Mouse (Mus musculus) megakaryocyte, embryonic 14.5 days (primary cell): ENCODE results near the gene Jaml. TPM values are rescaled to one million over a fixed set of nuclear protein-coding genes. Genes with fewer than 3 reads are reported as not detected.
A peak's percentile ranks its signal among the peaks of the same experiment; 100 is the strongest.

ENCODE experiments used
- H3K27me3 ChIP-seq: replicated peaks from 2 replicates; pipeline ENCODE3; 2012; ENCODE audit warnings: inconsistent platforms
- H3K36me3 ChIP-seq: replicated peaks from 2 replicates; pipeline ENCODE3; 2012; ENCODE audit warnings: low read length, inconsistent platforms, mixed read lengths
- H3K4me1 ChIP-seq: 2 replicates; pipeline ENCODE4 v1.6.1; 2012; ENCODE audit warnings: inconsistent platforms
- H3K4me3 ChIP-seq: replicated peaks from 2 replicates; pipeline ENCODE3; 2012; ENCODE audit warnings: moderate library complexity, mild to moderate bottlenecking, inconsistent platforms
- H3K9me3 ChIP-seq: 2 replicates; pipeline ENCODE4 v1.6.1; 2012; ENCODE audit warnings: inconsistent platforms
- FLI1 ChIP-seq: IDR thresholded peaks from 2 replicates; pipeline ENCODE4 v1.6.1; 2012; ENCODE audit warnings: low read length, inconsistent platforms, mixed read lengths
- GATA1 ChIP-seq: IDR thresholded peaks from 3 replicates; pipeline ENCODE4 v1.6.1; 2012; ENCODE audit warnings: mixed read lengths, low read length, inconsistent platforms, borderline replicate concordance
- polyA plus RNA-seq: library from polyadenylated mRNA; stranded (reverse); fragments of >175 nt; gene quantifications from 2 replicates; pipeline ENCODE4 v1.2.3, GENCODE M21; 2012; ENCODE audit warnings: low replicate concordance; ENCODE audit not compliant: insufficient read depth

Gene Jaml
- polyA plus RNA-seq, 1 experiment = 0.40 TPM

DNA sequence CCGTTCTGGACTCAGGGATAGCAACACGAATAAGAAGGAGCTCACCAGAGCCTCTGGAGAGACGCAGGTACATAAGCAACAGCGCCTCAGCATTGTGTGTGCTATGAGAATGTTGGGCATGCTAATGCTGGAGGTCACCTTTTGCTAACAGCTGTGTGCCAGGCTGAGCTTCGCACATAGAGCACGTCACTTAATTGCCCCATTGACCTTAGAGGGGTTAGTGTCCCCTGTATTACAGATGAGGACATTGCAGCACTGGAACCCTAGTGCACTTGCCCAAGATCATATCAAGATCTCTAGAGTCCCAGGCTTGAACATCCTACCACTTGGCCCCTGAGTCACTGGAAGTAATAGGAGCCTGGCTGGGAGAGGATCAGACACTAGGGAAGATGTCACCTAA lies 41.6 kb downstream of the Jaml start:
- Histone ChIP-seq H3K9me3 (no peaks in the 10 kb centered on the region), H3K4me3 (no peak overlapping the region), H3K36me3 (no peaks in the 10 kb centered on the region), H3K27me3 (peaks cover 96% of the 10 kb centered on the region), H3K4me1 (peaks cover 16% of the 10 kb centered on the region; the same call in 1 of the 2 replicates)
- no peak for TF ChIP-seq GATA1
- TF ChIP-seq FLI1 = no peak

- peaks cover 17% of the 10 kb centered on the region for H3K4me1 ChIP-seq
Measured at GRCm38 (mm10) chr9:45121001-45121400, 42.0 kb downstream of the Jaml start.

DNA sequence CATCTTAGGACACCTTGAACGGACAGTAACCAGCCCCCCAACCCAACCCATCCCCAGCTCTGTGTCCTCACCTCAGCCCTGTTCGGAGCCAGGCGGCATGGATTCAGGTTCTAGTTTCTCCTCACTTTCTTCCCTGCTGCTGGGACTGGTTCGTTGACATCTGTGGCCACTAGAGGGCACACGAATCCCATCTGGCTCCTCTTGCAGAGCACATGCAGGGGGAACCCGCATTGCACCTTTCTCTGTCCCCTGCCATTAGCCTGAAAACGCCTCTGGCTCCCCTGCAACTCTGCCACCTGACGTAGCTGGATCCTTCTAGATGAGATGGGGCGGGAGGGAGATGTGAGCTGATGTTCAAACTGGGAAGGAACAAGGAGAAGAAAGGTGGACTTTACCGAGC lies 42.8 kb downstream of the Jaml start:
- Histone ChIP-seq H3K9me3 (no peaks in the 10 kb centered on the region), H3K4me3 (peak overlapping the region; percentile 67), H3K4me1 (peaks cover 25% of the 10 kb centered on the region), H3K27me3 (peaks cover 96% of the 10 kb centered on the region), H3K36me3 (no peaks in the 10 kb centered on the region)
- no peak for TF ChIP-seq GATA1
- TF ChIP-seq FLI1 = no peak

More at GRCm38 (mm10) chr9:45121001-45121400, 42.0 kb downstream of the Jaml start:
- Histone ChIP-seq H3K4me3 (no peak overlapping the region), H3K36me3 (no peaks in the 10 kb centered on the region), H3K9me3 (no peaks in the 10 kb centered on the region), H3K27me3 (peaks cover 96% of the 10 kb centered on the region)
- TF ChIP-seq FLI1 (no peak), GATA1 (no peak)

GRCm38 (mm10) chr9:45122209-45122761 lies 43.3 kb downstream of the Jaml start:
- Histone ChIP-seq H3K9me3 (no peaks in the 10 kb centered on the region), H3K36me3 (no peaks in the 10 kb centered on the region), H3K27me3 (peaks cover 93% of the 10 kb centered on the region), H3K4me1 (peaks cover 28% of the 10 kb centered on the region), H3K4me3 (peak overlapping the region; percentile 67)
- TF ChIP-seq FLI1 = no peak
- TF ChIP-seq GATA1 = no peak

GRCm38 (mm10) chr9:45125211-45125610 lies 46.2 kb downstream of the Jaml start:
- H3K9me3 ChIP-seq = no peaks in the 10 kb centered on the region
- H3K4me1 ChIP-seq = peaks cover 23% of the 10 kb centered on the region
- H3K36me3 ChIP-seq = no peaks in the 10 kb centered on the region
- TF ChIP-seq GATA1 (no peak), FLI1 (no peak)
- H3K4me3 ChIP-seq = no peak overlapping the region
- H3K27me3 ChIP-seq = peaks cover 91% of the 10 kb centered on the region

- H3K4me1 ChIP-seq = peaks cover 18% of the 10 kb centered on the region
- H3K27me3 ChIP-seq = peaks cover 92% of the 10 kb centered on the region
- no peak overlapping the region for H3K4me3 ChIP-seq
- TF ChIP-seq GATA1 (no peak), FLI1 (no peak)
- no peaks in the 10 kb centered on the region for H3K36me3 ChIP-seq
- H3K9me3 ChIP-seq = no peaks in the 10 kb centered on the region
Measured at GRCm38 (mm10) chr9:45126941-45127340, 48.0 kb downstream of the Jaml start.

DNA sequence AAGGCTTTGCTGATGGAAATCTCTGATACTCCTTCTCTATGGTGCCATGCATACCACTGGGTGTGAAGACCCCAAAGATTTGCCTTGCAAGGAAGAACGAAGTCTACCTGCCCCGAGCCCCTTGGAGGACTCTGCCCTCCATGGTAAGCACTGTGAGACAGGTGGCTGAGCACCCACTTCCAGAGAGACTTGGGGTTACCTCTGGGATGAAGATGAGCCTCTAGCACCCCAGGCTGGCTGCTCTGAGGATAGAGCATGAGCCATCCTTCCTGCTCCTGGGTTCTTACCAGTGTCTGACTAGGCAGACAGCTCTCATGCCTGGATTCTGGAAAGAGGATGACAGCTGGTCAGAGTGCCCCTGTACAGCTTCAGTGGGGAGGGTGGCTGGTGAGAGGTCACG lies 51.1 kb downstream of the Jaml start:
- no peaks in the 10 kb centered on the region for H3K9me3 ChIP-seq
- TF ChIP-seq GATA1 (no peak), FLI1 (no peak)
- peaks cover 93% of the 10 kb centered on the region for H3K27me3 ChIP-seq
- H3K36me3 ChIP-seq = no peaks in the 10 kb centered on the region
- no peak overlapping the region for H3K4me3 ChIP-seq
- H3K4me1 ChIP-seq = peaks cover 12% of the 10 kb centered on the region

GRCm38 (mm10) chr9:45133484-45134310 lies 54.7 kb downstream of the Jaml start:
- Histone ChIP-seq H3K9me3 (no peaks in the 10 kb centered on the region), H3K4me3 (no peak overlapping the region), H3K4me1 (peaks cover 8% of the 10 kb centered on the region), H3K36me3 (no peaks in the 10 kb centered on the region), H3K27me3 (peaks cover 99% of the 10 kb centered on the region)
- no peak for TF ChIP-seq GATA1
- no peak for TF ChIP-seq FLI1

DNA sequence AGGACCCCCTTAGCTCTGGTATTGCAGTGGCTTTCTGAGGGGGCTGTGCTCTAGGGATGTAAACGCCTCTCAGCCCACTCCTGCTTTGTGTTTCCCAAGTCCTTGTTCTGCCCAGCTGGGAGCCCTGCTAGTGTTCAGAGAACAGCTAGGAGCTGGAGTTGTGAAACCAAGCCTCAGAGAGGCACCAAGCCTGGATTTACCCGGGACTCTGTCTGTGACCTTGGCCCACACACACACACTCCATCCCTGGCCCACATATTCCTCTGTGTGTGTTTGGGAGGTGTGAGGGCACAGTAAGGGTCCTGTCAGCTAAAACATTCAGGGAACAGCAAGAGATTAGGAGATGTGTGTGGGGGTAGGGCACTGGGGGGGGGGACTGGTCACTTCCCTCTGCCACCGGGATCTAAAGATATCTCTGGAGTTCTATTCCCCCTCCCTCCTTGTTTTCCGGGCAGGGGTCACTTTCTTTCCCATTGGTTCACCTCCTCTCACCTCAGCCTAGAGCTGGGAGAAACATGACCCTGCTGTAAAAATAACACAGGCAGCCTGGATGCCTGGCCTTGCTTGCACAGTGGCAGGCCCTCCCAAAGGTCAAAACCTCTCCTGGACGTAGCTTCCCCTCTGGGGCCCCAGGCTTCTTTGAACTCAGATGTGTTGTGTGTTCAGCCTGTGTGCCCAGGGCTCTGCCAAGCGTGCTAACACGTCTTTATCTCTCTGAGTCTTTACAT lies 57.6 kb downstream of the Jaml start:
- peaks cover 100% of the 10 kb centered on the region for H3K27me3 ChIP-seq
- H3K4me1 ChIP-seq = peaks cover 9% of the 10 kb centered on the region
- H3K36me3 ChIP-seq = no peaks in the 10 kb centered on the region
- H3K9me3 ChIP-seq = no peaks in the 10 kb centered on the region
- TF ChIP-seq GATA1 (no peak), FLI1 (no peak)
- no peak overlapping the region for H3K4me3 ChIP-seq
